Mouse (Mus musculus): ENCODE measurements around the gene St14.

Gene St14

DNA sequence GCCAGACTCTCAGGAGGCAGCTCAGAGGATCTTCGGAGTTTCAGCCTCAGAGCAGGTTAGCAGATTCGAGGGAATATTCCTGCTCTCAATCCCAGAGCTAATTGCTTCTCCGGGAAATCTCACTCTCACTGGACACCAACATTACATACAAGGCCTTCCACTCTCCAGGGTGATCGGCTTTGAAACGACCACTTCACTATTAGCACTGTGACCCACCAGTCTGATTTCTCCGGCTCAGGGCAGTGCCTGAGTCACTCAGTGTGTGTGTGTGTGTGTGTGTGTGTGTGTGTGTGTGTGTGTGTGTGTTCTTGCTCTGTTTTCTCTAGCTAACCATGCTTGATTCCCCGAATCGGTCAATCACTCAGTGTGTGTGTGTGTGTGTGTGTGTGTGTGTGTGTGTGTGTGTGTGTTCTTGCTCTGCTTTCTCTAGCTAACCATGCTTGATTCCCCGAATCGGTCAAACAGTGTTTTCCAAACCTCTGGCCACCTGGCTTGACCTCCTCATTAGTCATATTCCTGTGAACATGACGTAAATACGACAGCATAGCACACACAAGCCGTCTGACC lies 9.1 kb downstream of the St14 start:
- in situ Hi-C loops (cut with MboI, MseI): loop anchor here (25.0 kb wide), 1 partner anchor 1460 kb away; no protein-coding TSS in a partner anchor

DNA sequence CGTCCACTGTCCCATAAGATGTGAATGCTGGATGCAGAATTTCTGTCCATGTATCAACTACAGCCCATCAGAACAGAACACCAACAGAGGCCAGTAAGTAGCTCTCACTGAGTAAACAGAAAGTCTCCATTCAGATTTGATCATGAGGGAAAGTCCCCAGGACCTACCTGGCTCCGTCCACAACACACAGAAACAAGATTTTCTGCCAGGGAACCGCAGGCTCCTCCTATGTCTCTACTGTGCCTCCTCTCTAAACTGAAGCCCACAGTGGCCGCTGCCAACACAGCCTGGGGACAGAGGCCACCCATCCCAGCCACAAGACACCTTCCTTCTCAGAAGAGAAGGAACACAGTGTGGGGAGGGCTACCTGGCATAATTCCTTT lies 11.1 kb downstream of the St14 start:
- in situ Hi-C loops (cut with MboI, MseI): loop anchor here (25.0 kb wide), 1 partner anchor 1458 kb away; no protein-coding TSS in a partner anchor

DNA sequence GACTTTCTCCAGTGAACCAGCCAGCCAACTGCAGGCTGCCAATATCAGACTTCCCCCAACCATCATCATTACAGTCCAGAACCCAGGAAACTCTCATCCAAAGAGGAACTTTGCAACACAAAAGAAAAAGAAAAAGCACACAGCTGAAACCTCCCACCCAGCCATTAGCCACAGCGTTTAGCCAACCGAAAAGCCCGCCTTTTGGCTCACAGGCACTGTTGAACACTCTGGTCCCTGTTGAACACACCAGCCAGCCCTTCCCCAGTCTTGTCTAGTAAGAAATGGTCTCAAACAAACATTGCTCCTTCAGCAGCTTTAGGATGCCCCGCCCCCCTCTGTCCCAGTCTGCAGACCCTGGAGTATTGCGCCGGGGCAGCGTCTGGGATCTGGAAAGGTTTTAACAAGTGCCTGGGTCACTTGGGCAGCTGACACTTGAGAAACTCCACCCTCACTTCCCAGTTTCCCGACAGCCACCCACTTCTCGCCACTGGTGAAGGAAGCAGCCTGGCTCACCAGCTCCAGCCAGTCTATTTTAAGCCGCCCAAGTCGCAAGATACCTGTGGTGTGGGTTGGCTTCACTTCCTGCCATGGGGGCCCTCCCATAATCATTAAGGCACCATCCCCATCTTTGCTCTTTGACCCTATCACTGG lies 11.6 kb downstream of the St14 start:
- in situ Hi-C loops (cut with MboI, MseI): loop anchor here (25.0 kb wide), 1 partner anchor 1458 kb away; no protein-coding TSS in a partner anchor

DNA sequence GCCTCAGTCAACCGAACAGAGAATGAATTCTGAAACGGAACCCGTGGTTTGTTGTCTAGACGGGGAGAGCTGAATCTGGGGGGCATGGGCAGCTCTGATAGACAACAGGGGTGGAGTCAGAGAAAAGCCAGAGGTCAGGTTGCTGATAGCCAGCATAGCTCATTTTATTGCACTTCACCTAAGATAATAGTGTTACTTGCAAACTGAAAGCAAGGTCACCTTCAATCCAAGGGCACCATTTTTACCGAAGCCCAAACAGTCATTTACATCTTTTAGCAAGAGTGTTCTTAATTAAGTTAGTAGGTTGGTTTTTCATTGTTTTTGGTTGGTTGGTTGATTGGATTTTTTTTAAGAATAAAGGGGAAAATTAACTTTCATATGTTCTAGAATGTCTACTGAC lies 12.2 kb downstream of the St14 start:
- in situ Hi-C loops (cut with MboI, MseI): loop anchor here (25.0 kb wide), 1 partner anchor 1457 kb away; no protein-coding TSS in a partner anchor

DNA sequence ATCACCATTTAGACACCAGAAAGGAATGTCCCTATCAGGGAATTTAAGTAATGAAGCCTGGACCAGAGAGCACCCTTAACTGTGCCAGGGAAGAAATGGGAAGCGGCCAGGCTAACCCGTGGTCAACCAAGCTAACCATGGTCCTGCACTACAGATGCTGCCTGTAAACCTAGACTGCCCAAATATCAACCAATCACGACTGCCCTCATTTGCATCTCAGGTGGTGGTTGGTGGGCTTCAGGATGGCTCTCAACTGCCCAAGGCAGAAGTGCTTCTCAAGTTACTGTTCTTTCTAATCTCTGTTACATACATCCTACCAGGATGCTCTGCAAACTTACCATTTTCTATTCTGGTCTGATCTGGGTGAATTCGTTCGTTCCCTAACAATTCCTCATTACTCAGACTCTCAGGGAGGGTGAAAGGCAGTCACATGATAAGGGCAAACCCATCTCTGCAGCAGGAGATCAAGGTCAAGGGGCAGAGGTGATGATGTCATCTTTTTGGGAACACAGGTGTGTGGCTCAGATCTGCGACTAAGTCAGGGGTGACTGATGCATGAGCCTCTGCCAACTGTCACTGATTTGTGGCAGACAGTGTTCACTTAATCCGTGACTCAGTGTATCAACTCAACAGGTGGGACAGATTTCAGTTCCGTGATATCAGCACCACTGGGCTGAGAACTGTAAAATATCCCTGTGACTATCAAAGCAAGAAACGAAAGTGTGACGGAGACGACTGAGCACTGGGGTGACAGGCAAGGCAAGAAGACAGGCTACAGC lies 12.9 kb downstream of the St14 start:
- in situ Hi-C loops (cut with MboI, MseI): loop anchor here (25.0 kb wide), 1 partner anchor 1456 kb away; no protein-coding TSS in a partner anchor

DNA sequence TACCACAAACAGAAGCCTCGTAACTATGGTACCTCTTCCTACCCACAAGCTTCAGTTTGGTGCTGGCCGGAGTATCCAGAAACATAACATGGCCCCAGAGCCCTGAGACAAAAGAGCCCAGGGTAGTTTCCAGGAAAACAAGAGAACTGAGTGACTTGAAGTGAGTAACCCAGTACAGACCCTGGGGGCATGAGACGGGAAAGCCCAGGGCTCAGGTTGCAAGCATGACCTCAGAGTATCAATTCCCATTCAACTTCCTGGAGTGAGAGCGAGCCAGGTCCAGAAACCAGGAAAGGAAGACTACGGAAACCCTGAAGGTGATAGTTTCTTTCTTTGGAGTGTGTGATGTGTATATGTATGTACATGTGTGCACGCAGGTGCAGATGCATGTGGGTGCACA lies 14.2 kb downstream of the St14 start:
- in situ Hi-C loops (cut with MboI, MseI): loop anchor here (25.0 kb wide), 1 partner anchor 1455 kb away; no protein-coding TSS in a partner anchor

DNA sequence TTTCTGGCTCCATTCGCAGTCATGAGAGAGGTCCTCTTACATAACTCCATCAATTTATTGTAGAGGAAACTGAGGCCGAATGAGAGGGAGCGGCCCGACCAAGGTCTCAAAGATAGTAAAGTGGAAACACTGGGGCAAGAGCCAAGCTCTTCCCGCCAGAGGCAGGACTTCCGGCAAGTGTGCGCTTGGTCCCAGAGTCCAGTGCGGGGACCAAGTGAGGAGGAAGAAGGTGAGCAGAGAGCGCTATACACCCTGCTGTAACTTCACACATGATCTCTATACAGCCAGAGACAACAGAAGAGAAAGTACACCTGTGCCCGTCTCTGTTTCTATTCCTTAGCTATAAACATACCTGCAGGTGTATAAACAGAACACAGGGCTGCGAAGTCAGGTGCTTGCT lies 14.6 kb downstream of the St14 start:
- in situ Hi-C loops (cut with MboI, MseI): loop anchor here (25.0 kb wide), 1 partner anchor 1455 kb away; no protein-coding TSS in a partner anchor

DNA sequence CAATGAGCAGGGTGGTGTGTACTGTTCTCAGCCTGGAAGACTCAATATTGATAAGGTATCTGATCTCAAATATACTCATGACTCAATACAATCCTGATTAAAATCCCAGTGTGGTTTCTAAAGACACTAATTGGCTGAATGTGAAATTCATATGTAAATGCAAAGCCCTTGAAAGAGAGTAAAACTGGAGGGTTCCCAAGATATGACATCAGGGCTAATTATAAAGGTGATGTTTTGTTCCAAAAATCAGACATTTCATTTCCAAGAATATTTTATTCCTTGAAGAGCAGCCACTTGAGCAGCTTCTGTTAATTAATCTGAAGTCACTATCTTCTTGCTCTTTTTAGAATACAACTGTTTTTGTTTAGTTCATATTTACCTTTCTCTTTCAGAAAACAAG lies 16.1 kb downstream of the St14 start:
- in situ Hi-C loops (cut with MboI, MseI): loop anchor here (25.0 kb wide), 1 partner anchor 1453 kb away; no protein-coding TSS in a partner anchor

DNA sequence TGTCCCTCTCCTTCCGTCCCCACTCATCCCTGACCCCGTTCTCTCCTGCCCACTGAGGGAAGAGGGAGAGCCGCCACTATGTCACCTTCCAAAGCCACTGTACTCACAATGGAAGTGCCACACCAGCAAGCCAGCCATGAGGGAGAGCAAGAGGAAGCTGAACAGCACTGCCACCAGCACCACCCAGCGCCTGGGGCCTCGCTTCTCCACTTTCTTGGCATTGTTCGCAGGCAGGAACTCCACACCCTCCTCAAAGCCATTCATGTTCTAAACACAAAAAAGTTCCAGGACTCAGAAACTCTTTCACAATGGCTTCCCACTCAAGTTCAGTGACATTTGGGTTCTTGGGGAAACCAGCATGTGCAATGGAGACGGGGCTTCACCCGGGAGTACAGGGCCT lies 23.2 kb downstream of the St14 start:
- in situ Hi-C loops (cut with MboI, MseI): loop anchor here (25.0 kb wide), 1 partner anchor 1446 kb away; no protein-coding TSS in a partner anchor

DNA sequence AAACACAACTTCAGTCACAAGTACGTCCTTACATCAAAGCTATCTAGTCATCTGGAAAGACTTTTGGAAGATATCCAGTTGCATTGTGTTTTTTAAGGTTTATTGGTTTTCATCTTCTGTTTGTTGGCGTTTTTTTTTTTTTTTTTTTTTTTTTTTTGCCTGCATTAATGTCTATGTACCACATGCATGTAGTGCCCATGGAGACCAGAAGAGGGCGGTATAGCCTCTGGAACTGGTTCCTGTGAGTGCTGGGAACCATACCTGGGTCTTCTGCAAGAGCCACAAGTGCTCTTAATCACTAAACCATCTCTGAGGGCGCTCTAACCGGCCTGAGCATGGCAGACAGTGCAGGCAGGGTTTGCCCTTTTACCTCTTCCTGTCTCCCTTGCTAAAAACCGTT lies 33.5 kb downstream of the St14 start:
- in situ Hi-C loops (cut with MboI, MseI): no loop called here

DNA sequence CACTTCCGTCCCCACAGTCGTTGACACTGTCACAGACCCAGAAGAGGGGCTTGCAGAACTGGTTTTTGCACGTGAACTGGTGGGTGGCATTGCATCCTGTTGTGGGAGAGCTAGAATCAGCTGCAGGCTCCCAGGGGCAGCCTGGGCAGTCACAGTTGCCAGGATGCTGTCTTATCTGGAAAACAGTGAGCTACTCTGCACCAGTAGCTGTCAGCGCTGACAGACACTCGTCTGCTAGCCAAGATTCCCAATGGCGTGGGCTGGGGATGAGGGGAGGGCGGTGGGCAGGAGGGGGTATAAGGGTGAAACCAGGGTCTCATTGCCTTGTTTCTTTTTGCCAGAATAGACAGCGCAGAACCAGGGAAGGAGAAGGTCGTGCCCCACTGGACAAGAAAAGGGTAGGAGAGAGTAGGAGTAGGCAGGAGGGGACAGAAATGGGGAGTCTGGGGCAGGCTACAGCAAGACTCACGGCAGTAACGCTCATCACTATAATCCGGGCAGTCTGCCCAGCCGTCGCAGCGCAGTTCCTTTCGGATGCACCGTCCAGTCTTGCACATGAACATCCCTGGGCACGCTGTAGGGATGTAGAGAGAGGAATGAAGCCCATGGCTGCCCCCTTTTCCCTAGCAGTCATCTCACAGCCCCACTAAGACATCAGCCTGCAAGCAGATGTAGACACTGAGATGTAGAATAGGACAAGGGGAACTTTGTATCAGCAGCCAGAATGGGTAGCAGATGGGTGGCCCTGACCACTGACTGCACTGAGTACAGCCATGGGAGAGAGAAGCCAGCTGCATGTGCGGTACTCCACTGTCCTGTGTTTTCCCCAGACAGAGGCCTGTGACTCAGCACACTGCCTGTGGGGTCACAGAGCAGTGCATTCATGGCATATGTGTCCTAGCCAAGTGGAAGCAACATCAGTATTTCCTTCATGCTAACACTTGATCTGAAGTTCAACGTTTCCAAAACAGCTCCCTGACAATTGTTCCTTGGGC lies 34.3 kb downstream of the St14 start:
- in situ Hi-C loops (cut with MboI, MseI): no loop called here

DNA sequence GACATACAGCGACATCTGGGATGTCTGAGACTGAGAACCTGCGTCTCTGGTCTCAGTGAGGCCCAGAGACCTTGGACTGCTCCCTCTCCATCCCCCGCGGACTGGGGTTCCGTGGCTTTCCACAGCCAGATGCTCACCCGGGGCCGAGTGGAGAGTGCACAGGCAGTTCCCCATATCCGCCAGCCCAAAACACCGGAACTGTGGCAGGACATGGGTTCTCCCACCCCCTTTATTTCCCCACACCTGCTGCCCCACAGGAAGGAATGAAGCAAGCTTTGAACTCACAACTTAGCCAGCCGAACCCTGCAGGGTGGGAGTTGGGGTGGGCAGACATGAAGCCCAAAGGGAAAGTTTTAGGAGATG lies 38.8 kb downstream of the St14 start:
- in situ Hi-C loops (cut with MboI, MseI): no loop called here

DNA sequence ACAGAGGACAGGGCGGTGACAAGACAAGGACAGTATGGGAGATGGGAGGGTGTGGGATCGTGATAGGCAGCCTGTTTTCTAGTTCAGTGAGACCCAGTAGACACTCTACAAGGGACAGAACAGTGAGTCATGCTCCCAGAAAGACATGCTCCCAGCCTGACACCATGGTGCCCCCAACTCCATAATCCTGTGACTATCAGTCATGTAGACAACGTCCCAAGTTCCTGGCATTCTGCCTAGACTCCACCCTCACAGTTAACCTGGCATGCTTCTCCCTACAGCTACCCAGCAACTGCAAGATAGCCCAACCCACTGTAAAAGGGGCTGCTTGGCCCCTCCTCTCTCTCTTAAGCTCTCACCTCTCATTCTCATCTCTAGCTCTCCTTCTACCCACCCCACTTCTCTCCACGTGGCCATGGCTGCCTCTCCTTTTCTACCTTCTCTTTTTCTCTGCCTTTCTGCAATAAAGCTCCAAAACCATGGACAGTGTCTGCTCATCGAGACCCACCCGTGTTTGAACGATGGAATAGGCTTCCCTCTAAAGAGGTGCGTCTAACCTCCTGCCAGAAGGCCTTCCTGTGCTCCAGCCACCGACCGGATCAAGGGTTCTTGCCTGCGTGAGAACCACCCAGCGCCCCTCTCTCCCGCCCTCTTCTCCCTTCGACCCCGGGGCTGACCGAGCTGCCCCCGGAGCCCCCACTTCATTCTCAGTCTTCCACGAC lies 39.4 kb downstream of the St14 start:
- in situ Hi-C loops (cut with MboI, MseI): no loop called here

DNA sequence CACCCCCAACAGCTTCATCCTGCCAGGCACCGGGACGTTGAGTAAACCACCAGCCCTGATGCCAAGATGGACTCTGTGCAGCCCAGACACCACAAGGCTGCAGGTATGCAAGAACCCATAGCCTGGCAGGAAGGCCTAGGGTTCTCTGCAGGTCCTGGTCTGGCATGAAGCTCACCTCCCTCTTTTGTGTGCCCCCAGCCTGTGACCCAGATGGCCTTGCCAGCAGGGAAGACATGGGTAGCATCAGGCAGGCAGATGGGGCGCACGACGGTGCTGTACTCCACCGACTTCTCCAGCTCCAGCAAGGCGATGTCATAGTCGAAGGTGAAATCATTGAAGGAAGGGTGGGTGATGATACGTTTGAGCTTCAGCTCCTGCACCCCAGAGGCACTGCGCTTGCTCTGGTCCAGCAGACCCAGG lies 40.5 kb downstream of the St14 start:
- in situ Hi-C loops (cut with MboI, MseI): no loop called here

DNA sequence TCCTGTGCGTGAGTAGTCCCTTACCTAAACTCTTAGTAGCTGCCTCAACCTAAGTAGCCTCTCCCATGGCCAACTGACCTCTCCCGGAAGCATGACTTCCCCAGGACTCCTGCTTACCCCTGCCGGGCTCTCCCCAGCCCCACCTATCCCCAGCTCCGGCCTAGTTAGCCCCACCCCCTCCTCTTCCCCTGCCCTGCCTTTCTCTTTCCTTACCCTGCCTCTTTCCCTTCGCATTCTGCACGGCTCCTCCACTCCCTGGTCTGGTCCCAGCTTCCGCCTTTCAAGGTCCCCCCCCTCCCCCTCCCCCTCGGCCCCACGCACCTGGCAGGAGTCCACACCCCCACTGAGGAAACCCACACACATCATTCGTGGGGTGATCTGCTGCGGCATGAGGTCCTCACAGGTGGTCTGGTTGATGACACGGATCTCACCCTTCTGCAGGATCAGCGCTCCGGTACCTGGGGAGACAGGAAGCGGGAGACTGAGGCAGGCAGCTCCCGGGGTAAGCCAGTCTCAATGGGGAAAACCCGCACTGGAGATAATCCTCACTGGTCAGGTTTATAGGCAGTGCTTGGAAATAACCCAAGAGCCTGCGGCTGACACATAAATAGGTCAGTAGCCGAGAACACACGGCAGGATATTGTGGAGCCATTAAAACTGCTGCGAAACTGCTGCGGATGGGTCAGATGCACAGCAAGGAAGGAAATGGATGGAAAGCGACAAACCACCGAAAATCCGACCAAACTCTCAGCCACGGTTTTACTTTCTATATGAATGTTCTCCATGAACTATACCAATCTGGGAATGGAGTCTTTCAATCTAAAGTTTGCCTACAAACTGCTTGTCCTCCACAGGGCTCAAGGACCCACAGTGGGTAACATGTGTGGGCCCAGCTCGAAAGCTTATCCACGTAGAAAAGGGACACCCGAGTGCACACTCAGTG lies 41.3 kb downstream of the St14 start:
- in situ Hi-C loops (cut with MboI, MseI): no loop called here

DNA sequence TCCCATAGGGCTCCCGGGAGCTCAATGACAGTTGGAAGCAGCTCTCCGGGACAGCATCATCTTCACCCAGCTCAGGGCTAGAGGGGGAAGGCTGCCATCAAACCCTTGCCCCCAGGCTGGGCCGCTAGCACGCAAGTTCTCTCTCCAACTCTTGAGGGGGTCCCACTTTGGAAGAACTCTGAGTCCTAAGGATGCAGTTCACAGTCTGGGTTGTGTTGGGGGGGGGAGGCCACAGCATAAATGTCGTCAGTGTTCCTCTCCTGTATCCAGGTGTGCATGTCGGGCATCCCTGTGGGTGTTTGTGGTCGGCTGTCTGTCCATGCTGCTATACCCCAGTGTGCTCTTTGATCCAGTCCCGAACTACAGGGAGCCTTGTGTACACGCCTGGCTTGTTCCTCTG lies 42.1 kb downstream of the St14 start:
- in situ Hi-C loops (cut with MboI, MseI): loop anchor here (5.0 kb wide), 2 partner anchors 137 to 612 kb away; no protein-coding TSS in a partner anchor

DNA sequence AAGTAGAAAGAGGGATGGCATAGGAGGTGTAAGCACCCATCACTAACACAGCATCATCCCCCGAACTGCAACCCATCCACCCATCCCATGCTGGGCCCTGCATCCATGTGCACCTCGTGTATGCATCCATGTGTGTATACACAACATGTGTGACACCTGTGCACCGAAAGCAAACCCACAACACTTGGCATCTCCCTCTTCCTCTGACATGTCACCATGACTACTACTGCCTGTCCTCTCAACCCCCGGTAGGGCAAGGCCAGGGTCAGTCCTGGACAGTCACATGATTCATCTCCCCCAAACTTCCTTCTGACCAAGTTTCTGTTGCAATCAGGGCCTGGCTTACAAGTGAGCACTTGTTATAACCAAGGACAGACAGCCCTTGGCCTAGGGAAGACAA lies 42.8 kb downstream of the St14 start:
- in situ Hi-C loops (cut with MboI, MseI): loop anchor here (5.0 kb wide), 2 partner anchors 137 to 612 kb away; no protein-coding TSS in a partner anchor

DNA sequence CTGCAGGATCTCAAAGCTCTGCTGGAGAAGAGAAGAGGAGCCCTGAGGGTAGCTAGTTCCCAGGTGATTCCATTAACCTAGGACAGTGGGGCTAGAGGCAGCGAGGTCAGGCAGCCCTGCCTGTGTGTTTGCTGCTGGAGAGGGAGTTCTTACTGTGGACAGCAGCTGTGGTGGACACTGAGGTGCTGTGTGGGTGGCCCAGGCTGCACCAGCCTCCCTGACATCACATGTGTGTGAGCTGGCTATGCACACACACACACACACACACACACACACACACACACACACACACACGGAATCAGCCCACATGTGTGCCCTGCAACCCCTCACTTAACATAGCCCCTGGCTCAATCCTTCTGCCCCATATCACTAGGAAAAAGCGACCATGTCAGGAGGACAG lies 43.5 kb downstream of the St14 start:
- in situ Hi-C loops (cut with MboI, MseI): loop anchor here (5.0 kb wide), 2 partner anchors 136 to 611 kb away; no protein-coding TSS in a partner anchor

DNA sequence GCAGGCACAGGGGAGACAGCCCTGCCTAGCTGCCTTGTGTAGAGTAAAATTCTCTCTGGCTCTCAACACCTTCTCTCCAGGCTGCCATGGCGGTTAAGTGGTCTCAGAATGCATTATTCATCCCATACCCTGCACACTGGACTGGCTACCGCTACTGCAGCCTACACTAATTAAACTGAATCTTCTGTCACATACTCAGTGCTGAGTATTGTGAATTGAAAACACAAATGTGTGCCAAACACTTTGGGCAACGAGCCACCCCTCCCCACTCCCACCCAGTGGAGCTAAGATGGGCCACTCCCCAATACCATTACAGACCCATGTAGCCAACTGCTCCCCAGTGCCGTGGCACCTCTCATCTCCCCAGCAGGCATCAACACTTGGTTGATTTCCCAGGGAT lies 44.2 kb downstream of the St14 start:
- in situ Hi-C loops (cut with MboI, MseI): loop anchor here (5.0 kb wide), 2 partner anchors 135 to 610 kb away; no protein-coding TSS in a partner anchor

All from T-helper 1 cell (primary cell).